Mouse (Mus musculus): ENCODE data around the gene AB124611. TPM values are rescaled to one million over a fixed set of nuclear protein-coding genes. Genes with fewer than 3 reads are reported as not detected.

The AB124611 gene
- total RNA-seq (2023), result 100 to 1,000 TPM; 240 to 247 TPM

DNA sequence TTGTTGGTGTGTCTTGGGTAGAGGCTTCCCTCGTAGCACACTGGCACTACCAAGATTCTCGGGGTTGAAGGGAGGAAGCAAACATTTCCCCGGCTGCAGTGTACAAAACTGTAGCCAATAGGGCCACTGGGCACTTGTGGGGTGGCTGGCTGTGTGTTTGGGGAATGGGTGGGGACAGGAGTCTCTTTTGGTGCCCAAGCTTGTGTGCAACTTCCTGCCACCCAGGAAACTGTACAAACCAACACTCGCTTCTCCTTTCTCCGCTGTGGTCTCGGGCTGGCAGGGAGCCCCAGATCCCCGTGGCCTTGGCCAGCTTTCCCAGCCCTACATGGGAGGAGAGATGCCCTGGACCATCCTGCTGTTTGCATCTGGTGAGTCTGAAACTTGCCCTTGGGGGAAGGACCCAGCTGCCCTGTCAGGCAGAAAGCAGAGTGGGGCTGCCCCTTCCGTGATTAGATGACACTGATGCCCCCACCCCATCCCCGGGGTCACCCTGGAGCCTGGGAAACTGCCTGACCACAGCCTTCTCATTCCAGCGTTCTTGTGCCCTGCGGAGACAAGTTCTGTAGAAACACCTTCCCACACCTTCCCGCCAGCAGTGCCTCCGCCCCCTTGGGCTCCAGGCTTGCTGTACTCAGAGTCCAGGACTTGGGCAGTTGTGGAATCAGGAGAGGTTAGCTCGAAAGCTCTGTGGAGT lies at the start of gene AB124611:
TSS of gene AB124611 (plus strand) at position 240 of the 697 bp plus-strand sequence.

DNA sequence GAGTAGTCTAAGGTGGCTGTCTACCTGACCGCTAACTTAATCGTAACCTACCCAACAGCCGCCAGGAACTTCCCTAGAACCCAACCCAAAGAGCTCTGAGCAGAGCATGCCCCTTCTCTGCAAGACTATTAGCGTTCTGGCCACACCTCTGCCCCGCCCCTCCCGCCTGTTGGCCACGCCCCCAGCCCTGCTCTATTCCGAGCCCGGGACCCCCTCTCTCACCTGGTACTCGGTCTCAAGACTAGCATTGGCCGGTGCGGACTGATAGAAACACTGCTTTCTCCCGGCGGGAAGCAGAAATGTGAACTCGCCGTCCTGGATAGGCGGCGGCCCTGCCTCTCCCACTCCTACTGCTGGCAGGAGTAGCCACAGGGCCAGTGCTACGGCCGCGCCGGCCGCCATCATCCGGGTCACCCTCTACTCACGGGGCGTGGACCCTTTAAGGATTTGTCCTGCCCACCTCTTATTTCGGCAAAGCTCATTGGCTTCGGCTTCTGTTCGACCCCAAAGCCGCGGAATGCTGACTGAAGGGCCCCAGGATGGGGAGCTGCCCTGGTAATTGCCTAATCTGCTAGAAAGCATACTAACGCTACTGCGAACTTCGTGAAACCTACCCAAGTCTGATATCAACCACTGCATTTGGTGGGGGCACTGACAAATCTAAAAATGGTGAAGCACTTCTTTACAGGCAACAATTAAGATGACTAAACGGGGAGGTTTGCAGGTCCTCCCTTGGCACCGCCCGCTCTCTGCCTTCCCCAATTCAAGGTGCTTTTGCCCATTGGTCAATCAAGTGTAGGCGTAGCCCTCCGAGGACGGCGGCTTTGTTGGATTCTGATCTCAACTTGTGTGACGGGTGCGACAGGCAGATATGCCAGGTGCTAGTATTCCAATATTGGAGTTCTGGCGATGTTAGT lies 15.9 kb upstream of the AB124611 start, which contains the start of gene Tmed1:
TSS of gene Tmed1 (minus strand) at position 481 of the 917 bp plus-strand sequence.

GRCm38 (mm10) chr9:21546789-21547074 lies 20.8 kb downstream of the AB124611 start, which contains the start of gene Carm1:
Gene Carm1 (plus strand): TSS chr9:21546894.

GRCm38 (mm10) chr9:21592703-21593121 lies 66.7 kb downstream of the AB124611 start, which contains the start of the genes Timm29 and Yipf2:
Gene Timm29 (plus strand): TSS chr9:21592722.
Gene Yipf2 (minus strand): TSS chr9:21592828.

Other genes with a start within 250 kb of the AB124611 start
- gene Kri1, start 238.2 kb upstream of the AB124611 start, total RNA-seq (2023), result 10 to 100 TPM; 82.2 to 87.7 TPM
- 100 to 1,000 TPM; 121 to 129 TPM for gene Cdkn2d, start 234.8 kb upstream of the AB124611 start, total RNA-seq (2023)
- gene Ap1m2, start 213.8 kb upstream of the AB124611 start, total RNA-seq (2023), result 1 to 10 TPM; 3.2 to 3.7 TPM
- gene Slc44a2, start 205.5 kb upstream of the AB124611 start, total RNA-seq (2023), result 100 to 1,000 TPM; 130 to 143 TPM
- 10 to 100 TPM; 38.1 to 39.5 TPM for gene Ilf3, start 158.3 kb upstream of the AB124611 start, total RNA-seq (2023)
- gene Qtrt1, start 114.3 kb upstream of the AB124611 start, total RNA-seq (2023), result 10 to 100 TPM; 10.5 to 18.5 TPM
- gene Dnm2, start 101.3 kb upstream of the AB124611 start, total RNA-seq (2023), result 100 to 1,000 TPM; 251 to 254 TPM
- gene Tmed1, start 15.9 kb upstream of the AB124611 start, total RNA-seq (2023), result 1 to 10 TPM; 5.0 to 7.5 TPM
- 10 to 100 TPM; 27.6 to 31.8 TPM for gene Carm1, start 20.7 kb downstream of the AB124611 start, total RNA-seq (2023)
- gene Timm29, start 66.5 kb downstream of the AB124611 start, total RNA-seq (2023), result 10 to 100 TPM; 16.7 to 18.6 TPM
- 1 to 10 TPM; 8.8 to 9.3 TPM for gene Yipf2, start 66.7 kb downstream of the AB124611 start, total RNA-seq (2023)
- gene Smarca4, start 90.0 kb downstream of the AB124611 start, total RNA-seq (2023), result 10 to 100 TPM; 52.3 to 63.5 TPM
- gene Ldlr, start 197.3 kb downstream of the AB124611 start, total RNA-seq (2023), result 10 to 100 TPM; 61.6 to 79.5 TPM
- 10 to 100 TPM; 26.1 to 36.9 TPM for gene Spc24, start 234.1 kb downstream of the AB124611 start, total RNA-seq (2023)